11 mouse cellular contexts compared by ENCODE assay signal in the genomic region with DNA sequence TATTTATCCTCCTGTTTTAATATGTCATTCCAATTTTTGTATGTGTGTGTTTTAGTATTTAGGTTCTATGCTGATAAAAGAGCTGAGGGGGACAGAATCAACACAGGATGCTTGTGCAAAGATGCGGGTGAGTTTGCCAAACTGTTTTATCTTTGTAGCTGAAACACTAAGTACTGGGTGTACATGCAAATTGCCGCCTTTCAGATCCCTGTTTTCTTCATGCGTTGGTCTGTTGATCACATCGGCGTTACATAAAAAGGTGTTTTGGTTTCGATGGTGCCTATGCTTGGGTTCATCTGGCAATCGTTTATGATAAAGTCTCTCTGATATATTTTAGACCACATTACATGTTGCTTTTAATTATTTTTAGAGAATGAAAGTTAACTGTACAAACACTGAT.
"Had no signal": no experiment of that assay in that cellular context is flagged by ENCODE, and none has a peak within 500 bp of the region (broad histone marks: within the 10 kb centered on the region; RNA-seq: fewer than 3 reads in every experiment).

No protein-coding gene starts in this region.

- H3K4me1 ChIP-seq: liver, embryonic 13.5 days had no signal

- ATAC-seq: intestine, postnatal 0 days had no signal

- H3K27ac ChIP-seq: kidney, postnatal 0 days; liver, embryonic 13.5 days had no signal

- H3K9ac ChIP-seq: liver, embryonic 13.5 days had no signal

- DNase-seq: kidney, adult 2 months; kidney, postnatal 25 days; liver, embryonic 13.5 days; lung, adult 2 months; lung, postnatal 14 days; lung, postnatal 4 days; midbrain, embryonic 14.5 days; thymus, postnatal 25 days had no signal

- H3K27me3 ChIP-seq: liver, embryonic 13.5 days had no signal

- H3K36me3 ChIP-seq: liver, embryonic 13.5 days had no signal

- H3K4me3 ChIP-seq: liver, embryonic 13.5 days had no signal

- H3K9me3 ChIP-seq: liver, embryonic 13.5 days had no signal

- H3K4me2 ChIP-seq: liver, embryonic 13.5 days; midbrain, embryonic 11.5 days had no signal
